Mouse (Mus musculus) CD4-positive, CD25-positive, alpha-beta regulatory T cell, adult 4 months (primary cell): ENCODE measurements around the gene Cdh18. TPM values are rescaled to one million over a fixed set of nuclear protein-coding genes. Genes with fewer than 3 reads are reported as not detected.
"Not testable (repeated sequence)": the region's sequence is repeated elsewhere in the genome, so short reads cannot be mapped to it uniquely, and the experiment has no call there.

ENCODE experiments used
- ATAC-seq: one replicate; pipeline ENCODE4 v1.8.0; 2017
- polyA plus RNA-seq, 2 experiments: library from polyadenylated mRNA; unstranded; fragments of 100-300 nt; shearing (Covaris generic); gene quantifications; one replicate each; pipeline ENCODE4 v1.2.1; 2017

Cdh18 gene
- polyA plus RNA-seq, 2 experiments from 2014 or later = not detected

- ATAC-seq = no peak
These were observed 420.6 kb downstream of the Cdh18 start for GRCm38 (mm10) chr15:22969424-22969823.

- ATAC-seq = no peak
These were observed 431.3 kb downstream of the Cdh18 start for GRCm38 (mm10) chr15:22980136-22980535.

DNA sequence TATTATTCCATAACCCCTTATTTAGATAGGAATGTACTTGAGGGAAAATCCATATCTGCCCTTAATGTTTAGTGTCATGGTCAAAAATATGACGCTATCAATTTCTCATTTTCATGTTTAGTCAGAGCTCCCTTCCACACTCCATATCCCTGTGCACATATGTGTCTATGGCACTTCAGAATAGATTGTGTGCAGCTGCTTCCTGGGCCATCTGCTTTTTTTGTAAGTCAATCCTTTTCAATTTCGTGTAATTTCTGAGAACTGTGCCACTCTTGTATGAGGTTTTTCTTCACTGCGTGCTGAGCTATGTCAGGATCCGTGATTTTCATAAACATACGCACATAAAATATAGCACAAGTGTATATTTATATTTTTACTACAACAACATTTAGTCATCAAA, 435.8 kb downstream of the Cdh18 start:
- no peak for ATAC-seq

DNA sequence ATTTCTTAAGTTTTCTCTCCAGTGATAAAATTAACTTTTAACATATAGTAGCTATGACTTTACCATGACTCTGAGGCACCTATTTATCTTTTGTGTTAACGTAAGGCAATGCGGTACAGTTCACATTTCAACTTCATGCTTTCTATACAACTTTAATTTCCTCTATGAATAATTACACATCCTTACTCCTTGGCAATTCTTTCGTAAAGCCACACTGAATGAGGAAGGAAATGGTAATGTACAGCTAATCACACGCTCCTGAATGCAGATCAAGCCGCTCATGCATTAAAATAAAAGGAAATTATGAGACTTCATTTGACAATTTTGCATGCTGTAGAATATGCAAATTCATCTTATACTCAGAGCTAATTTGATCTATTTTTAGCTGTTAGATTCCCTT, 467.9 kb downstream of the Cdh18 start:
- ATAC-seq = no peak

GRCm38 (mm10) chr15:23021151-23021550, 472.3 kb downstream of the Cdh18 start:
- no peak for ATAC-seq

- ATAC-seq = no peak
These were observed 473.8 kb downstream of the Cdh18 start for GRCm38 (mm10) chr15:23022635-23023034.

DNA sequence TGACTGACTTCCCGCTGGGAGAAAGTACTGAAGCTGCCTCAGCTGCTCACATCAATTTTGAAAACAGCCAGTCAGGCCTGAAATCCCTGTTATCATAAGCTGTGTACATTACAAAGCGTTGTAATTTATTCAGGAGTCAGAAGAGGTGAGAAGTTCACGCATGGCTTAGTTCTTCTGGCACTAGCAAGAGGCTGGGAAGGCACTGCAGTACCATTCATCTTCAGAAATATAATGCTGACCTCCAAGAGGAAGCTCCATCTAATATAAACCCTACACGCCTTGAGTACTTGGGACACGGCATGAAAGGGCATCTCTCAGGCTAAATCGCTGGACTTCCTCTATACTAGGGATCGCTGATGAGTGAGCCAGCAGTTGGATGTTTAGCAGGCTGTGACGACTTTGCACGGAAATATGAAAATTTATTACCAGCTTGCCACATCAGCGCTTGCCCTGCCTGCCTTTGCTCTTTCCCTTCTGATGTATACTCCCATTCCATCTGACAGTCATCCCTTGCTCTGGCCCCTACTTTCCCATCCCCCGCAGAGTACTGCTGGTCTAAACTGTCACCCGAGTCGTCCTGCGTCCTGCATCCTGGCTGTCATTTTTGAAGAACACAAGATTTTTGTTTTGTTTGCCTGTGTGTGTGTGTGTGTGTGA, 486.9 kb downstream of the Cdh18 start:
- no peak for ATAC-seq

DNA sequence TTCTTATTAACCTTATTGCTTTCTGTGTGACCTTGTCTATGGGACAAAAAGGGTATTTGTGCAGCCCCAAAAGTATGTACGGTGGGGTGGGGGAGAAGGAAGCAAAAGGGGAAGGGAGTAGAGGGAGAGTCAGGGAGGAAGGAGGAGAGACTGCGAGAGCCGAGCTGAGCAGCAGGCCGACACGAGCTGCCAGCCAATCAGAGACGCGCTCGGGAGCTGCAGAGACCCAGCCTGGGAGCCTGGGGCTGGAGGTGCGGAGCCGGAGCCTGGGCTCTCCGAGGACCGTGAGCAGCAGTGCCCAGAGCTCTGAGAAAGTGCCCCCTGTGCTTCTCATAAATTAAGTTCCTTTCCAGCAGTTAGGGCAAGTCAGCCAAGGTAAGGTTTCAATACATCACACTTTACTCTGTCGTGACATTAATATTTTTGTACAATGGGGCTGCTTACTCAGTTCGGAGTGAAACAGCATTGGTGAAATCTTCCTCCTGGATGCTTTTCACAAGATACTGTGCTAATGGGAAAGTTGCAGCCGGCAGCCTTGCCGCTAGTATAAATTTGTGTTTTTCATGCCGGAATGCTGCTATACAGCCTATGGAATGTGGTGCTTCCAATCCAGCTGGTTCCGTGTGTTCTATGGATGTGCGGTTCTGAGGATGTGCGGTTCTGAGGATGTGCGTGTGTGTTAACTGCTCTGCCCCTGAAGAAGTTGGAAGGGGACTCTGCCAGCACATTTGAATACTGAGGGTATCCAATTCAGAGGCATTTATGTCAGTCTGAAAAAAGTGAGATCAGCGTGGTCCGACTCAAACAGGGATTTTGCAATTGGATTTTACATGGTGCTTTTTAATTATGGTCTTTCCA, 487.6 kb downstream of the Cdh18 start:
- no peak for ATAC-seq

- no peak for ATAC-seq
These were observed 488.7 kb downstream of the Cdh18 start for GRCm38 (mm10) chr15:23037561-23037960.

DNA sequence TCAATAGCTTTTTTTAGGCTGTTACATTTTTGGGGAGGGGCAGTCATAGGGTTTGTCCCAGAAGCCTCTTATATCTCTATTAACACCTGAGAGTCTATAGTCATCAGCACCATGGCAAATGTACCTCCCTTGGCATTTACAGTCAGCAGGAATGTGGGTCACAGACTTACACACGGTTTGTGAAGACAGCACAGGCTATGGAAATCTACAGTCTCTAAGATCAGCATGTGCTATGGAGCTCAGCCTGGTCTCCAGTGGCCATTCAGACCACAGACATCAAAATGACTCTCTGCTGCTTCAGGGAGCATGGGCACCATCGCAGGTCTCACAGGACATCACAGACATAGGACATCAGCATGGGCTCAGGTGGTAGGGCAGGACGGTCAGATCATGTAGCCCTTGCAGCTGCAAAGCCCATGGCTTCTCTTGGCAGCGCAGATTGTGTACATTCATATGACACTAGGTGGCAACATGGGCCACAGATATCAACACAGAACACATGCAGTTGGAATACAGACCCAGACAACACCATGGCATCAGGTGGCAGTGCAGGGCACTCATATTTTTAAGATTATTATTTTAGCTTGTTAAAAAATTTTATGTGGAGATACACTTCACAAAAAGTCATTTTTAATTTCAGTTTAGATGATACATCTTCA, 497.4 kb downstream of the Cdh18 start:
- ATAC-seq = no peak

- no peak for ATAC-seq
These were observed 503.2 kb downstream of the Cdh18 start for GRCm38 (mm10) chr15:23052006-23052405.

- not testable (repeated sequence) for ATAC-seq
These were observed 536.5 kb downstream of the Cdh18 start for GRCm38 (mm10) chr15:23085326-23085725.

- no peak for ATAC-seq
These were observed 538.7 kb downstream of the Cdh18 start for GRCm38 (mm10) chr15:23087535-23087934.

- ATAC-seq = no peak
These were observed 547.8 kb downstream of the Cdh18 start for GRCm38 (mm10) chr15:23096601-23097000.

GRCm38 (mm10) chr15:23104668-23105380, 556.0 kb downstream of the Cdh18 start:
- no peak for ATAC-seq

DNA sequence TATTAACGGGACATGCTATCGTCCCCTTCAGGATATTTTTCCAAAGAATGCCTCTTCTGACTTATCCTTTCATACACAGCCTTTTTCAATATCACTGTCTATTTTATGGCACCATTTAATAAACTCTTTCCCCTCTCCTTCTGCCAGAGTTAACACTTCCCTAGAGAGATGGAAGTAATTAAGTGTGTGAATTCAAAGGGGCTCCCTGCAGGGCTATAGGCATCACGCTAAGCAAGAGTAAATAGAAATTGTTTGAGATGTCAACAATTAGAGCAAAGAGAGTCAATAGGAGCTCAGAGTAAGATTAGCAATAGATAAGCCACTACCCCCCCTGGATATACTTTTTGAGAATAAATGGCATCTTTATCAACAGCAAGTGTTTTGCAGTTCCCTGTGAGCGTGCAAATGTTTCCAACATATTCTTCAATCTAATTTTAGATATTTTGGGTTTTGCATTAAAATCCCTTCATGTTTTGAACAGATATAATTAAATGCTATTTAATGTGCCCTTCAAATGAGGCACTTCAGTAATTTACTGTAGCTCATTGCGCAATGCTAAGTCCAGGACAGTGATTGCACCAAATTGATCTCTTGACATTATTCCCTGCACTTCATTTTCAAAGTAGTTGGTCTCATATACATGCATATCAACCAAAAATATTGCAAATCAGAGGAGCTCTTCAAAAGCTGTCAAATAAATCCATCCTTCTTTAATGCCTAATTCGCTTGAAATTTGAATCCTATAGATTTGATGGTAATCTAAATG, 586.3 kb downstream of the Cdh18 start:
- ATAC-seq = no peak

DNA sequence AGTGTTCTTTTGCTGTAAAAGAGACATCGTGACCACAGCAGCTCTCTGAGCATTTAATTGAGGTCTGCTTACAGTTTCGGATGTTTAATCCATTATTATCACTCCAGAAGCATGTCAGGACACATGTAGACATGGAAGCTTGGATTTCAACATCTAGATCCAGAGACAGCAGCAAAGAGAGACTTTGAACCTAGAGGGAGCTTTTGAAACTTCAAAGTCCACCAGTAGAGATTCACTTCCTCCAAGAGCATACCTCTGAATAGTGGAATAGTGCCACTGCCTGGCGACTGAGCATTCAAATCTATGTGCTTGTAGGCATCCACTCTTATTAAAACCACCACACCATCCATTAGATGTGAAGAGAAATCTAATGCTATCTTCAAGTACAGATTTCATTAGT, 588.1 kb downstream of the Cdh18 start:
- ATAC-seq = no peak

DNA sequence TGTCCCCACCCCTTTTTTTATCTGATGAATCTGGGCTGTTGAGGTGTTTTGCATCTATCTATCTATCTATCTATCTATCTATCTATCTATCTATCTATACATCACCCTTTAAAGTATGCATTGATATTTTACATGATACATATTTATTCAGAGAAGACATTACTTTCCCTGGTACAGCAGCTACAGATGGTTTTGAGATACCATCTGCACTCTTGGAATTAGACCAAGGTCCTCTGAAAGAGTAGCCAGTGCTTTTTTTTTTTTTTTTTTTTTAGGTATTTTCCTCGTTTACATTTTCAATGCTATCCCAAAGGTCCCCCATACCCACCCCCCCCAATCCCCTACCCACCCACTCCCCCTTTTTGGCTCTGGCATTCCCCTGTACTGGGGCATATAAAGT, 594.1 kb downstream of the Cdh18 start:
- not testable (repeated sequence) for ATAC-seq

- ATAC-seq = no peak
These were observed 607.1 kb downstream of the Cdh18 start for GRCm38 (mm10) chr15:23155883-23156282.

- ATAC-seq = no peak
These were observed 616.0 kb downstream of the Cdh18 start for GRCm38 (mm10) chr15:23164869-23165268.

DNA sequence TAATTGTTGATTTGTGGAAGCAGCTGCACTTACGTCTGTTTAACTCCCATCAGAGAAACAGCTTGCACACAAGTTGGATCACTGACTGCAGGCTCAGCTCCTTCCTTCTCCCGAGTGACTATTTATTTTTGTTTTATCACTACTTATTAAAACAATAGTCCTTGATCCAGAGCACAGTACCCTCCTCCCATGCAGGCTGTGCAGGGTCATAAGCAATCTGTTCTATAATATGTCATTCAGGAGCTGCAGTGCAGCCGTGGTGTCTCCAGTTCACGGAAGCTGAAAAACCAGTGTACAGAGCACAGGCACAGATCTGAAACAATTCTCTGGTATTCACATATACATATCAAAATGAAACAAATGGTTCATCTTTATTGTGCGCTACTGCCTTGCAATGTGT, 625.8 kb downstream of the Cdh18 start:
- no peak for ATAC-seq

DNA sequence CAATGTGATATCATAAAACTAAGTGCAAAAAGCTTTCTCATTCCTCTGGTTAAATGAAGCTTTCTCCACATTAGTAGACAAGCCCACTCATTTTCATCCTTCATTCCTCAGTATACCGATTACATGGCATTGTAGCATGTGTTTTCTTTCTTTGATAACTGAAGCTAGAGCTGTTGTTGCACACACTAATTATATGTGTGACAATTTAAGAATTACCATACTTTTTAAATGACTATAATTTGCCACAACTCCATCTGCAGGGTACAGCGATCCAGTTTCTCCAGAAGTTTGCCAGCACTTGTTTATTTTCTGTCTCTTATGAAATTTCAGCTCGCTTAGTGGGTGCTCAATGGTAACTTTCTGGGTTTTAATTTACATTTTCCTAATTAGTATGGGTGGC, 663.2 kb downstream of the Cdh18 start:
- ATAC-seq = no peak
